Mouse (Mus musculus) ES-E14 (cell line): ENCODE results near the gene Polr1d. TPM values are rescaled to one million over a fixed set of nuclear protein-coding genes. Genes with fewer than 3 reads are reported as not detected.

Source experiments
- DNase-seq: peaks from one replicate; pipeline ENCODE4 v3.0.0-alpha.2; 2013; ENCODE audit warnings: low read depth, low spot score
- H3K27ac ChIP-seq: 2 replicates; pipeline ENCODE4 v1.5.1; 2012; ENCODE audit warnings: low read depth, mild to moderate bottlenecking, low read length, moderate library complexity, mixed read lengths; ENCODE audit not compliant: poor library complexity, insufficient read depth, severe bottlenecking
- H3K36me3 ChIP-seq: 2 replicates; pipeline ENCODE4 v1.6.1; 2012; ENCODE audit warnings: mild to moderate bottlenecking, low read length, moderate library complexity, mixed read lengths; ENCODE audit not compliant: control insufficient read depth, poor library complexity, insufficient read depth, severe bottlenecking
- H3K4me1 ChIP-seq, 2 experiments: fragments of 150-350 bp in 1 of 2; sonication (generic) in 1 of 2; 2 replicates each; pipeline ENCODE4 v1.6.1; 2012; ENCODE audit warnings: low read length in 2 of 2, mild to moderate bottlenecking in 1 of 2, mixed read lengths in 1 of 2; ENCODE audit not compliant: control insufficient read depth in 2 of 2, insufficient read depth in 2 of 2, poor library complexity in 1 of 2
- H3K4me3 ChIP-seq, 2 experiments: fragments of 150-350 bp in 1 of 2; sonication (generic) in 1 of 2; 2 replicates each; pipeline ENCODE4 v1.5.1; 2012; ENCODE audit warnings: low read length in 2 of 2, low read depth in 1 of 2, mild to moderate bottlenecking in 1 of 2, mixed read lengths in 1 of 2; ENCODE audit not compliant: insufficient read depth in 1 of 2, poor library complexity in 1 of 2, severe bottlenecking in 1 of 2
- H3K9ac ChIP-seq: 2 replicates; pipeline ENCODE4 v1.6.1; 2012; ENCODE audit warnings: low read depth, mild to moderate bottlenecking, low read length, mixed read lengths; ENCODE audit not compliant: poor library complexity, insufficient read depth, severe bottlenecking
- H3K9me3 ChIP-seq: fragments of 150-350 bp; sonication (generic); 2 replicates; pipeline ENCODE4 v1.6.1; 2012; ENCODE audit warnings: low read depth, mild to moderate bottlenecking, low read length; ENCODE audit not compliant: control insufficient read depth, insufficient read depth
- CHD2 ChIP-seq: IDR thresholded peaks from 2 replicates; pipeline ENCODE4 v1.6.1; 2014; ENCODE audit warnings: mild to moderate bottlenecking, low read depth, low read length, inconsistent platforms
- HCFC1 ChIP-seq: IDR thresholded peaks from 2 replicates; pipeline ENCODE4 v1.6.1; 2012; ENCODE audit warnings: low read length, inconsistent platforms, borderline replicate concordance; ENCODE audit not compliant: insufficient read depth
- MAFK ChIP-seq: IDR thresholded peaks from 2 replicates; pipeline ENCODE4 v1.6.1; 2014; ENCODE audit warnings: mild to moderate bottlenecking, low read depth, low read length, inconsistent platforms; ENCODE audit not compliant: insufficient read depth
- ZC3H11A ChIP-seq: IDR thresholded peaks from 2 replicates; pipeline ENCODE4 v1.6.1; 2012; ENCODE audit warnings: low read depth, mild to moderate bottlenecking, inconsistent platforms, low read length, borderline replicate concordance
- ZNF384 ChIP-seq: IDR thresholded peaks from 2 replicates; pipeline ENCODE4 v1.6.1; 2012; ENCODE audit warnings: low read depth, low read length, inconsistent platforms
- in situ Hi-C, 2 experiments: fragments of 600-800 bp; cut with MboI; formaldehyde crosslinking; loops; one replicate each; pipeline ENCODE4 v1.15.1; 2025; ENCODE audit warnings: low sequenced_read_pairs in 2 of 2, inconsistent platforms in 1 of 2; ENCODE audit not compliant: unreplicated experiment in 2 of 2
- total RNA-seq: library from RNA; depleted of rRNA; stranded (reverse); fragments of 300-350 nt; gene quantifications from 2 replicates; pipeline ENCODE4 v1.2.3, GENCODE M21; 2012; rRNA removed

The Polr1d gene
- total RNA-seq, 1 experiment: 160 TPM

GRCm38 (mm10) chr5:147159320-147159719 is 82.5 kb downstream of the Polr1d start:
- no peaks in the 10 kb centered on the region for H3K9me3 ChIP-seq
- H3K4me1 ChIP-seq: peaks cover 4 to 27% of the 10 kb centered on the region in 2 experiments
- in situ Hi-C loops: no loop called here
- no peak overlapping the region; a peak in 1 of 4 replicates for H3K4me3 ChIP-seq
- no peak for DNase-seq
- peak overlapping the region; percentile 19; the same call in 1 of the 2 replicates for H3K9ac ChIP-seq
- no peaks in the 10 kb centered on the region for H3K36me3 ChIP-seq
- H3K27ac ChIP-seq: peak overlapping the region; percentile 64; the same call in 1 of the 2 replicates
- TF ChIP-seq ZC3H11A (no peak), MAFK (no peak), CHD2 (no peak), ZNF384 (no peak), HCFC1 (no peak)

- no peak for DNase-seq
- TF ChIP-seq ZNF384: no peak
- no peak for TF ChIP-seq MAFK
- TF ChIP-seq ZC3H11A: no peak
- TF ChIP-seq CHD2: no peak
- H3K9ac ChIP-seq: peak overlapping the region; percentile 19; the same call in 1 of the 2 replicates
- no peaks in the 10 kb centered on the region for H3K36me3 ChIP-seq
- H3K4me1 ChIP-seq: peaks cover 3 to 27% of the 10 kb centered on the region in 2 experiments; a peak in 3 of 4 replicates
- H3K4me3 ChIP-seq: no peak overlapping the region; a peak in 1 of 4 replicates
- no peaks in the 10 kb centered on the region for H3K9me3 ChIP-seq
- in situ Hi-C loops: no loop called here
- peak overlapping the region; percentile 64; the same call in 1 of the 2 replicates for H3K27ac ChIP-seq
Measured at GRCm38 (mm10) chr5:147159792-147160191, 82.9 kb downstream of the Polr1d start.

Other genes with a start within 250 kb of the Polr1d start
- gene Rpl21, start 244.2 kb upstream of the Polr1d start, total RNA-seq: 1,013 and 1,099 TPM in 2 replicates
- gene Rasl11a, start 232.0 kb upstream of the Polr1d start, total RNA-seq: 4.1 and 7.3 TPM in 2 replicates
- 72.3 and 80.4 TPM in 2 replicates for gene Gtf3a, start 128.4 kb upstream of the Polr1d start, total RNA-seq
- gene Mtif3, start 113.2 kb upstream of the Polr1d start, total RNA-seq: 16.1 and 17.9 TPM in 2 replicates
- 8.5 and 11.6 TPM in 2 replicates for gene Lnx2, start 464 bp upstream of the Polr1d start, total RNA-seq
- gene Gsx1, start 111.6 kb downstream of the Polr1d start, total RNA-seq: 0.26 TPM in 1 of 2 replicates, not detected in the other
- gene Pdx1, start 192.9 kb downstream of the Polr1d start, total RNA-seq: 0.09 TPM in 1 of 2 replicates, not detected in the other
- gene Cdx2, start 230.2 kb downstream of the Polr1d start, total RNA-seq: 2.8 and 5.4 TPM in 2 replicates
- gene Urad, start 245.4 kb downstream of the Polr1d start, total RNA-seq: not detected in 2 replicates